ENCODE assay signal across 19 mouse cellular contexts in the genomic region with DNA sequence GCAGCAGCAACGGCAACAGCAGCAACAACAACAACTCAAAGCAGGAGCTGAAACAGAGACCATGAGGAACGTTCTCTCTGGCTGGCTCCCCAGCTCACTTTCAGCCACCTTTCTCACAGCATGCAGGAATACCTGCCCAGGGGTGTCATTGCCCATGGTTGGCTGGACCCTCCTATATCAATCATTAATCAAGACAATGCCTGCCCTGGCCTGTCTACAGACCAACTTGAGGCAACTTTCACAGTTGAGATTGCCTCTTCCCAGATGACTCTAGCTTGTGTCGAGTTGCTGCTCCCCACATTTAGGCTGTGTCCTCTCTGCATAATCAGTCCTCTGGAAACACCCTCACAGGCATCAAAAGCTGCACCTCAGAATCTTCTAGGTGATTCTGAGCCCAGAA. TPM values are rescaled to one million over a fixed set of nuclear protein-coding genes. Genes with fewer than 3 reads are reported as not detected.
"Had no signal": no experiment of that assay in that cellular context is flagged by ENCODE, and none has a peak within 500 bp of the region (broad histone marks: within the 10 kb centered on the region; RNA-seq: fewer than 3 reads in every experiment).

No protein-coding gene starts in this region.

- ATAC-seq: midbrain, embryonic 16.5 days had no signal

- H3K4me2 ChIP-seq: lung, embryonic 14.5 days; midbrain, embryonic 12.5 days; neural tube, embryonic 13.5 days; neural tube, embryonic 15.5 days had no signal

- H3K9ac ChIP-seq: lung, embryonic 14.5 days; midbrain, embryonic 12.5 days; neural tube, embryonic 13.5 days; neural tube, embryonic 15.5 days had no signal

- H3K27me3 ChIP-seq: midbrain, embryonic 12.5 days; neural tube, embryonic 13.5 days; neural tube, embryonic 15.5 days had no signal

- H3K4me3 ChIP-seq: midbrain, embryonic 10.5 days; midbrain, embryonic 12.5 days; myocyte; neural tube, embryonic 13.5 days; neural tube, embryonic 15.5 days had no signal

- H3K36me3 ChIP-seq: midbrain, embryonic 10.5 days; midbrain, embryonic 12.5 days; neural tube, embryonic 13.5 days; neural tube, embryonic 15.5 days had no signal

- DNase-seq: lung, embryonic 14.5 days; lung, postnatal 10 days; lung, postnatal 4 days; midbrain, embryonic 14.5 days; retina, postnatal 1 day; right cerebral cortex, adult 18-20 months; right cerebral cortex, postnatal 25 days; right cerebral cortex, postnatal 4 days; spleen, adult 18-20 months; thymus, adult 18-20 months; thymus, postnatal 14 days; thymus, postnatal 36 days had no signal

- H3K27ac ChIP-seq: midbrain, embryonic 10.5 days; midbrain, embryonic 12.5 days; neural tube, embryonic 13.5 days; neural tube, embryonic 15.5 days had no signal

RNA-seq across cellular contexts. Expression of a gene that starts 17.6 kb away (rescaled TPM):
- total RNA-seq: megakaryocyte-erythroid progenitor cell, adult 5-6 weeks had no signal
